Mouse (Mus musculus) hindbrain, embryonic 14.5 days (tissue): ENCODE measurements at regions not wholly inside any gene's neighbourhood (a gene's known extent, or its start where the extent isn't known, plus 50 kb on each side); places are given as distances from the start of the nearest gene placed in this dataset.
"Not testable (repeated sequence)": the region's sequence is repeated elsewhere in the genome, so short reads cannot be mapped to it uniquely, and the experiment has no call there.

Experiments
- ATAC-seq: fragments of 200-750 bp; cut with Nextera tagmentation; 2 replicates; pipeline ENCODE4 v1.8.0; 2017; ENCODE audit warnings: moderate number of reproducible peaks, mild to moderate bottlenecking, moderate TSS enrichment, moderate library complexity; ENCODE audit not compliant: low FRiP score
- DNase-seq: peaks from one replicate; pipeline ENCODE4 v3.0.0-alpha.2; 2015; ENCODE audit warnings: low spot score
- H3K27ac ChIP-seq: fragments of 300-500 bp; sonication (generic); 2 replicates; pipeline ENCODE4 v1.5.1; 2014; ENCODE audit warnings: mild to moderate bottlenecking, moderate library complexity
- H3K27me3 ChIP-seq: fragments of 300-500 bp; sonication (generic); 2 replicates; pipeline ENCODE4 v1.6.1; 2014; ENCODE audit warnings: mild to moderate bottlenecking, low read length, mixed read lengths; ENCODE audit not compliant: control insufficient read depth, insufficient read depth
- H3K36me3 ChIP-seq: fragments of 300-500 bp; sonication (generic); replicated peaks from 2 replicates; pipeline ENCODE4 v1.6.1; 2014; ENCODE audit not compliant: control insufficient read depth, insufficient read depth
- H3K4me1 ChIP-seq: fragments of 300-500 bp; sonication (generic); replicated peaks from 2 replicates; pipeline ENCODE4 v1.6.1; 2014; ENCODE audit warnings: antibody characterized with exemption, low read length, mixed read lengths; ENCODE audit not compliant: control insufficient read depth, insufficient read depth
- H3K4me2 ChIP-seq: fragments of 300-500 bp; sonication (generic); replicated peaks from 2 replicates; pipeline ENCODE4 v1.6.1; 2014; ENCODE audit warnings: mild to moderate bottlenecking, moderate library complexity
- H3K4me3 ChIP-seq: fragments of 300-500 bp; sonication (generic); replicated peaks from 2 replicates; pipeline ENCODE4 v1.5.1; 2014; ENCODE audit warnings: mild to moderate bottlenecking, low read length
- H3K9ac ChIP-seq: fragments of 300-500 bp; sonication (generic); 2 replicates; pipeline ENCODE4 v1.6.1; 2014
- H3K9me3 ChIP-seq: fragments of 300-500 bp; sonication (generic); 2 replicates; pipeline ENCODE4 v1.6.1; 2016; ENCODE audit warnings: low read length; ENCODE audit not compliant: control insufficient read depth
- WGBS: fragments of 180-500 bp; shearing (Covaris S2); extraction: QIAGEN DNeasy Blood & Tissue Kit; methylation state at CpG from one replicate; pipeline ENCODE4 v1.1.7; 2014; 5-methylcytosine and 5-hydroxymethylcytosine counted together

GRCm38 (mm10) chr10:11780302-11780701, 437.1 kb downstream of the Epm2a start:
- Histone ChIP-seq H3K27me3 (no peaks in the 10 kb centered on the region), H3K27ac (no peak overlapping the region), H3K4me1 (no peaks in the 10 kb centered on the region), H3K4me3 (no peak overlapping the region), H3K36me3 (no peaks in the 10 kb centered on the region), H3K9me3 (no peaks in the 10 kb centered on the region), H3K9ac (no peak overlapping the region), H3K4me2 (no peak overlapping the region)
- 82% methylated on average over 2 of the region's 2 CpGs for WGBS
- ATAC-seq, result no peak
- DNase-seq, result no peak

GRCm38 (mm10) chr10:11787240-11787639, 444.0 kb downstream of the Epm2a start:
- H3K4me1 ChIP-seq, result no peaks in the 10 kb centered on the region
- no peaks in the 10 kb centered on the region for H3K9me3 ChIP-seq
- no peak for DNase-seq
- no peaks in the 10 kb centered on the region for H3K27me3 ChIP-seq
- H3K9ac ChIP-seq, result no peak overlapping the region
- H3K4me3 ChIP-seq, result no peak overlapping the region
- no peaks in the 10 kb centered on the region for H3K36me3 ChIP-seq
- no peak for ATAC-seq
- H3K4me2 ChIP-seq, result no peak overlapping the region
- H3K27ac ChIP-seq, result no peak overlapping the region

GRCm38 (mm10) chr10:11799510-11799909, 456.3 kb downstream of the Epm2a start:
- DNase-seq, result no peak
- no peak for ATAC-seq
- Histone ChIP-seq H3K9me3 (no peaks in the 10 kb centered on the region), H3K9ac (no peak overlapping the region), H3K36me3 (no peaks in the 10 kb centered on the region), H3K27ac (no peak overlapping the region), H3K4me2 (no peak overlapping the region), H3K4me3 (no peak overlapping the region), H3K4me1 (no peaks in the 10 kb centered on the region), H3K27me3 (no peaks in the 10 kb centered on the region)
- 93% methylated on average over 3 of the region's 3 CpGs for WGBS

DNA sequence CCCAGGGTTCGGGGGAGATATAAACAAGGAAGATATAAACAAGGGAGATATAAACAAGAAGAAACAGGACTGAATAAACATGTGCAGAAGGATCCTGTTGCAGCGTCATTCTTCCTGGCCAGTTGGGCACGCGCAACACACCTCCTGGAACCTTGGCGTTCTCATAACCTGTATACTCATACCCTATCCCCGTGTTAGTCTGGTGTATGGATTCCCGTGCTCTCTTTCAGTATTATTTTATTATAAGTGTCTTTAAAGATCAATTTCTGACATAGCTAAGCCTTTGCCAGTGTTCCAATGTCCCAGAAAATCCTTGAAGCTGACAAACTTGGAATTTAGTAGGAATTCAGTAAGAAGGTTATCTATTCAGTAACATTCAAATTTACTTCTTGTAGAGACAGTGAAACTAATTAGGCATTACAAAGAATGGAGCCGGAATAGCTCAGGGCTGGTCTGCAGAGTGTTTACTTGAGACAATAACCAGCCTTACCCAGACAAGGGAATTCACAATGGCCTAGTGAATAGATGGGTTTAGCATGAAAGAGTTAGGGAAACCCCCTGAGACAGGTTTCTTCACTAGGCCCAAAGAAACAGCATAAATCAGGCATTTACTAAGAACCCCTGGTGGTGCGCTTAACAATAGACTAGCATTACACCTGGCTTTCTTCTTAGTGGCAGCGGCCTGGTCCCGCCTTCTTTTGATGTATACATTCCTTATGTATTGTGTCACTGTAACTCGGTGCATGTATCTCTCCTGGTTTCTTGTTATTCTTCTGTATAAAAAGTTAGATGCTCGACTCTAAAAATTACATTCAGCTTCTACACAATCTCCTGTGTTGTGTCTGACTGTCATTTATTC, 458.4 kb downstream of the Epm2a start:
- ATAC-seq, DNase-seq, H3K27ac ChIP-seq, H3K4me3 ChIP-seq, H3K9me3 ChIP-seq, H3K27me3 ChIP-seq, H3K4me1 ChIP-seq, H3K36me3 ChIP-seq, H3K9ac ChIP-seq, H3K4me2 ChIP-seq: not testable (repeated sequence)
- WGBS, result 79% methylated on average over 13 of the region's 13 CpGs

DNA sequence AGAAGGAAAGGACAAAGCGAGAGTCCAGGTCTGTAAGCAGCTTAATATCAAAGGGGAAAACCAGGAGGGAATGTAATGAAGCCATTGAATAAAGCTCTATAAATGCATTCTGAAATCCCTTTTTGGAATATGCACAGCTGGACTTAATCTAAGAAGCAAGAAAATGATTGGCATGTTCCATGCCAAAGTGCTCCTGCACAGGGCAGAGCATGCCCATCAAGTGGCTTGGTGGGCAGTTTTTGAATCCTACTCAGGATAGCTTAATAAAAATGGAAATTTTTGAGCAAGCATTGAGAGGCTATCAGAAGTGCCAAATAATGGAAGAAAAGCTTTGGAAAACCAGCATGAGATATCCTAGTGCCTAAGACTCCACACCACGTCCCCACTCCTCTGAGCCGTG, 466.1 kb downstream of the Epm2a start:
- no peak overlapping the region for H3K27ac ChIP-seq
- no peak overlapping the region for H3K4me3 ChIP-seq
- no peaks in the 10 kb centered on the region for H3K27me3 ChIP-seq
- no peaks in the 10 kb centered on the region for H3K36me3 ChIP-seq
- DNase-seq, result no peak
- no peak overlapping the region for H3K9ac ChIP-seq
- 0 out of 2 replicates have a peak, but pooled peaks cover 3% of the 10 kb centered on the region for H3K9me3 ChIP-seq
- no peak for ATAC-seq
- H3K4me2 ChIP-seq, result no peak overlapping the region
- 79% methylated on average over 3 of the region's 3 CpGs for WGBS
- no peaks in the 10 kb centered on the region for H3K4me1 ChIP-seq

DNA sequence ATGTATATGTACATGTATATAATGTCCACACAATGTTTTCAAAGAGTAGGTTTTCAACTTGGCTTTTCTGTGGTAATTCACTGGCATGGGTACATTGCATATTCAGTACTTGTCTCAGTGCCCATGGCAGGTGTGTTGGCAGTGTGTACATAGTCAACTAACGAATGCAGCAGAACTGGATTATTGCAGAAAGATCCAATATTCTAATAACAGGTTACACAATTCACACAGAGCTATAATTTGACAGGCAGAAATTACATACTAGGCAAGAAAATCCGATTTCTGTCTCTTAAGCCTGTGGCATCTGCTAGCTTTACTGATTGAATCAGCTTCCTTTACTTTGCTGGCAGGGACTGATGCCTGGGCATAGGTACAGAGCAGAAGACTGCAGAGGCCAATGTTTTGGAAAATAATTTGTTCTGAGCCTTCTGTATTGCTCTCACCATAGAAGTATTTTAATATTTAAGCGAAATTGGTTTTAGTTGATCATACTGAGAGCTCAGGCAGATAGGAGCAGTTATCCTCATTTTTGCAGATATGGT, 479.3 kb downstream of the Epm2a start:
- H3K9ac ChIP-seq, result no peak overlapping the region
- H3K4me3 ChIP-seq, result no peak overlapping the region
- H3K4me2 ChIP-seq, result no peak overlapping the region
- H3K36me3 ChIP-seq, result no peaks in the 10 kb centered on the region
- no peaks in the 10 kb centered on the region for H3K4me1 ChIP-seq
- H3K27me3 ChIP-seq, result no peaks in the 10 kb centered on the region
- DNase-seq (no peak), ATAC-seq (no peak)
- H3K9me3 ChIP-seq, result no peaks in the 10 kb centered on the region
- H3K27ac ChIP-seq, result no peak overlapping the region
- 85% methylated on average over 3 of the region's 3 CpGs for WGBS

GRCm38 (mm10) chr10:11841094-11841493, 497.9 kb downstream of the Epm2a start:
- no peak for DNase-seq
- Histone ChIP-seq H3K4me2 (no peak overlapping the region), H3K27ac (no peak overlapping the region), H3K4me3 (no peak overlapping the region), H3K9ac (no peak overlapping the region), H3K27me3 (no peaks in the 10 kb centered on the region), H3K36me3 (no peaks in the 10 kb centered on the region), H3K9me3 (no peaks in the 10 kb centered on the region), H3K4me1 (no peaks in the 10 kb centered on the region)
- 84% methylated on average over 5 of the region's 5 CpGs for WGBS
- ATAC-seq, result no peak

DNA sequence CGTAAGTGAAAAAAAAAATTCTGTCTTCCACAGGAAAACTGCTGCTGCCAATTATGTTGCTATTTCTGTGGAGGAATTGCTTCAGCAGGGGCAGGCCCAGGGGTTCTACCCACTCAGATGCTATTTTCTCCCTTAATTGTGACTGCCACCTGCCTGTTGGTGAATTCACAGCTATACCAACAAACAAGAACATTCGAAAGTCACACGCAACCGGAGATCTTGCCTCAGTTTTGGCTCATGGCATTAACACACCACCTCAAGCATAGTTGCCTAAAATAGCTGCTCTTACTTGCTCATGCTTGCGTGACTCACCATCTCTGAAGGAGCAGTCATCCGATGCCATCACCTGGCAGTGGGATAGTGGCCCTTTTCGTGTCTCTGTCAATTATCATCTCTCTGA, 498.3 kb downstream of the Epm2a start:
- Histone ChIP-seq H3K9ac (no peak overlapping the region), H3K4me3 (no peak overlapping the region), H3K4me2 (no peak overlapping the region), H3K4me1 (no peaks in the 10 kb centered on the region), H3K9me3 (no peaks in the 10 kb centered on the region), H3K36me3 (no peaks in the 10 kb centered on the region), H3K27ac (no peak overlapping the region), H3K27me3 (no peaks in the 10 kb centered on the region)
- DNase-seq (no peak), ATAC-seq (no peak)
- 91% methylated on average over 7 of the region's 7 CpGs for WGBS

GRCm38 (mm10) chr10:11846141-11846540, 502.9 kb downstream of the Epm2a start:
- Histone ChIP-seq H3K4me3 (no peak overlapping the region), H3K4me2 (no peak overlapping the region), H3K27me3 (no peaks in the 10 kb centered on the region), H3K9ac (no peak overlapping the region), H3K9me3 (no peaks in the 10 kb centered on the region), H3K4me1 (no peaks in the 10 kb centered on the region), H3K27ac (no peak overlapping the region), H3K36me3 (no peaks in the 10 kb centered on the region)
- WGBS, result 31% methylated on average over 1 of the region's 1 CpGs
- DNase-seq, result no peak
- ATAC-seq, result no peak
